Comparison of ENCODE assay signal across 9 mouse cellular contexts in the genomic region with DNA sequence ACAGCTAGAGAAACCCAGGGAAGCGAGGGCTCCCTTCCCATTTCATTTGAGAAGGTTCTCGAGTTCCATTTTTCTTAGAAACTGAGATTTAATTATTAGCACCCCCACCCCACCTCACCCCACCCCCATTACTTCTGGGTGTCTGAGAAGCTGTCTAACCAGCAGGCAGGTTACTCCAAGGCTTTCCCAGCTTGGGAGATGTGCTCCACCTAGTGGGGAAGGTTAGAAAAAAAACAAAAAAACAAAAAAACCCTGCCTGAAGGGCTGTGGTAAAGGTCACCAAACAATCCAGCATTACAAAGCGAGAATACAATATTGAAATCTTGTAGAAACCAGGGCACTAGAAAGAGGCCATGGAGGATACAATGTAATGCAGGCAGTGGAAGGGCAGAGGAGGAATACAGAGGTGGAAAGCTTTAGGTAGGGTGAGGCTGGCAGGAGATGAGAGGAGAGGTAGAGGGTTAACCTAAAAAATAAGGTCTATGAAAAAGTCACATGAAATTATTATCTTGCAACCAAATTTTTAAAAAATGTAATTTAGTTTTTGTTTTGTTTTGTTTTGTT. TPM values are rescaled to one million over a fixed set of nuclear protein-coding genes. Genes with fewer than 3 reads are reported as not detected.
DNase-seq lines count a peak whose midpoint lies in the region; ATAC-seq lines count a peak whose summit lies in the region.
"Had no signal": no experiment of that assay in that cellular context is flagged by ENCODE, and none has a peak within 500 bp of the region (broad histone marks: within the 10 kb centered on the region; RNA-seq: fewer than 3 reads in every experiment).

No protein-coding gene starts in this region.

- H3K4me1 ChIP-seq in forebrain, embryonic 12.5 days = no peaks in the 10 kb centered on the region
- no peaks in the 10 kb centered on the region for H3K4me1 ChIP-seq in limb, embryonic 11.5 days (ENCODE audit: control insufficient read depth, insufficient read depth, low read length)

- no peaks in the 10 kb centered on the region for H3K9me3 ChIP-seq in forebrain, embryonic 12.5 days
- no peaks in the 10 kb centered on the region for H3K9me3 ChIP-seq in limb, embryonic 11.5 days (ENCODE audit: control insufficient read depth, low read length)
- H3K9me3 ChIP-seq: embryonic facial prominence, embryonic 13.5 days had no signal

- H3K27ac ChIP-seq in forebrain, embryonic 12.5 days = no peak overlapping the region
- H3K27ac ChIP-seq in limb, embryonic 11.5 days (replicated peaks; ENCODE audit: low read depth, low read length) = no peak overlapping the region
- H3K27ac ChIP-seq: embryonic facial prominence, embryonic 13.5 days had no signal

- H3K27me3 ChIP-seq in forebrain, embryonic 12.5 days = no peaks in the 10 kb centered on the region
- no peaks in the 10 kb centered on the region for H3K27me3 ChIP-seq in limb, embryonic 11.5 days (ENCODE audit: control insufficient read depth, insufficient read depth, low read length)
- H3K27me3 ChIP-seq: embryonic facial prominence, embryonic 13.5 days had no signal

- H3K4me3 ChIP-seq in forebrain, embryonic 12.5 days (replicated peaks) = no peak overlapping the region
- H3K4me3 ChIP-seq in limb, embryonic 11.5 days (ENCODE audit: low read depth, low read length) = no peak overlapping the region
- H3K4me3 ChIP-seq: embryonic facial prominence, embryonic 13.5 days had no signal

- H3K4me2 ChIP-seq in forebrain, embryonic 12.5 days = no peak overlapping the region
- H3K4me2 ChIP-seq in limb, embryonic 11.5 days (ENCODE audit: low read depth, severe bottlenecking) = no peak overlapping the region
- H3K4me2 ChIP-seq: embryonic facial prominence, embryonic 13.5 days had no signal

- ATAC-seq in forebrain, embryonic 12.5 days (ENCODE audit: low FRiP score) = peak; percentile 76; the same call in 1 of the 2 replicates
- ATAC-seq in limb, embryonic 11.5 days (ENCODE audit: insufficient number of reproducible peaks, low FRiP score, low TSS enrichment, low read depth) = no peak
- ATAC-seq in megakaryocyte, adult 5-6 weeks (ENCODE audit: poor library complexity, severe bottlenecking) = no peak

- WGBS in forebrain, embryonic 12.5 days = 29% methylated on average over 3 of the region's 3 CpGs
- 24% methylated on average over 3 of the region's 3 CpGs for WGBS in limb, embryonic 11.5 days

- peak; percentile 7 to 9 for DNase-seq in kidney, adult 8-10 months
- no peak for DNase-seq in kidney, adult 11 months
- DNase-seq in adipocyte (ENCODE audit: low spot score) = peak; percentile 71
- DNase-seq in limb, embryonic 11.5 days (ENCODE audit: low spot score) = peak; percentile 38
- peak; percentile 23 for DNase-seq in retina, postnatal 7 days (ENCODE audit: low read depth, low spot score)
- DNase-seq in left cerebral cortex, adult 11 months (ENCODE audit: low spot score) = no peak

- H3K9ac ChIP-seq in forebrain, embryonic 12.5 days = no peak overlapping the region
- no peak overlapping the region for H3K9ac ChIP-seq in limb, embryonic 11.5 days (ENCODE audit: low read length)
- H3K9ac ChIP-seq: embryonic facial prominence, embryonic 13.5 days had no signal

- no peaks in the 10 kb centered on the region for H3K36me3 ChIP-seq in forebrain, embryonic 12.5 days (replicated peaks)
- H3K36me3 ChIP-seq in limb, embryonic 11.5 days (ENCODE audit: control insufficient read depth, insufficient read depth, low read length) = no peaks in the 10 kb centered on the region
- H3K36me3 ChIP-seq: embryonic facial prominence, embryonic 13.5 days had no signal

RNA-seq across cellular contexts. Expression of a gene that starts 57.2 kb away (rescaled TPM):
- polyA plus RNA-seq in forebrain, embryonic 12.5 days (2016; fragmentation: Nextera tagmentation; extraction: Ambion mirVana) = 1.7 and 1.8 TPM in 2 replicates
- 3.8 and 4.5 TPM in 2 replicates for polyA plus RNA-seq in limb, embryonic 11.5 days (2014; fragmentation: Nextera tagmentation; extraction: Ambion mirVana)
- total RNA-seq in megakaryocyte, adult 5-6 weeks (2015) = not detected in 2 replicates
- not detected in 2 replicates for total RNA-seq in megakaryocyte, adult 5-6 weeks (2017)

Comparison
In these comparisons a context has a peak if more than half of its experiments do, and no peak if none do; other contexts are left out.
1. DNase-seq: peak in kidney, adult 8-10 months (2 of 2), adipocyte (single experiment), limb, embryonic 11.5 days (single experiment) and retina, postnatal 7 days (single experiment); none in kidney, adult 11 months (single experiment) and left cerebral cortex, adult 11 months (single experiment).